Mouse (Mus musculus): Measurements from ENCODE around the gene Cacna1g. TPM values are rescaled to one million over a fixed set of nuclear protein-coding genes. Genes with fewer than 3 reads are reported as not detected.

Gene Cacna1g
- polyA plus RNA-seq, 1 experiment, result not detected

- no peak for TF ChIP-seq FLI1 (IDR thresholded peaks at IDR 0.05; ENCODE audit: low read length)
- TF ChIP-seq GATA1 (IDR thresholded peaks at IDR 0.05; ENCODE audit: borderline replicate concordance, low read length), result no peak
- Histone ChIP-seq H3K27me3 (replicated peaks) (peaks cover 91% of the 10 kb centered on the region), H3K36me3 (replicated peaks; ENCODE audit: low read length) (no peaks in the 10 kb centered on the region), H3K9me3 (no peaks in the 10 kb centered on the region), H3K4me1 (peaks cover 4% of the 10 kb centered on the region; the same call in 1 of the 2 replicates), H3K4me3 (replicated peaks) (no peak overlapping the region)
These were observed 45.7 kb downstream of the Cacna1g start for GRCm38 (mm10) chr11:94428091-94428835.

GRCm38 (mm10) chr11:94425656-94426055 lies 48.3 kb downstream of the Cacna1g start:
- Histone ChIP-seq H3K9me3 (no peaks in the 10 kb centered on the region), H3K27me3 (replicated peaks) (peaks cover 92% of the 10 kb centered on the region), H3K4me3 (replicated peaks) (no peak overlapping the region), H3K36me3 (replicated peaks; ENCODE audit: low read length) (no peaks in the 10 kb centered on the region), H3K4me1 (peaks cover 14% of the 10 kb centered on the region)
- TF ChIP-seq FLI1 (IDR thresholded peaks at IDR 0.05; ENCODE audit: low read length) (no peak), GATA1 (IDR thresholded peaks at IDR 0.05; ENCODE audit: borderline replicate concordance, low read length) (no peak)

GRCm38 (mm10) chr11:94425215-94425614 lies 48.8 kb downstream of the Cacna1g start:
- no peaks in the 10 kb centered on the region for H3K36me3 ChIP-seq (replicated peaks; ENCODE audit: low read length)
- no peaks in the 10 kb centered on the region for H3K9me3 ChIP-seq
- no peak overlapping the region for H3K4me3 ChIP-seq (replicated peaks)
- H3K4me1 ChIP-seq, result peaks cover 17% of the 10 kb centered on the region
- TF ChIP-seq GATA1 (IDR thresholded peaks at IDR 0.05; ENCODE audit: borderline replicate concordance, low read length) (no peak), FLI1 (IDR thresholded peaks at IDR 0.05; ENCODE audit: low read length) (no peak)
- peaks cover 91% of the 10 kb centered on the region for H3K27me3 ChIP-seq (replicated peaks)

- TF ChIP-seq GATA1 (IDR thresholded peaks at IDR 0.05; ENCODE audit: borderline replicate concordance, low read length), result no peak
- no peak for TF ChIP-seq FLI1 (IDR thresholded peaks at IDR 0.05; ENCODE audit: low read length)
- Histone ChIP-seq H3K4me3 (replicated peaks) (no peak overlapping the region), H3K27me3 (replicated peaks) (peaks cover 91% of the 10 kb centered on the region), H3K9me3 (no peaks in the 10 kb centered on the region), H3K36me3 (replicated peaks; ENCODE audit: low read length) (no peaks in the 10 kb centered on the region), H3K4me1 (peaks cover 19% of the 10 kb centered on the region)
These were observed 49.6 kb downstream of the Cacna1g start for GRCm38 (mm10) chr11:94424380-94424779.

GRCm38 (mm10) chr11:94423855-94424254 lies 50.1 kb downstream of the Cacna1g start:
- Histone ChIP-seq H3K9me3 (no peaks in the 10 kb centered on the region), H3K4me1 (peaks cover 14% of the 10 kb centered on the region), H3K36me3 (replicated peaks; ENCODE audit: low read length) (no peaks in the 10 kb centered on the region), H3K27me3 (replicated peaks) (peaks cover 91% of the 10 kb centered on the region), H3K4me3 (replicated peaks) (no peak overlapping the region)
- no peak for TF ChIP-seq GATA1 (IDR thresholded peaks at IDR 0.05; ENCODE audit: borderline replicate concordance, low read length)
- no peak for TF ChIP-seq FLI1 (IDR thresholded peaks at IDR 0.05; ENCODE audit: low read length)

- H3K4me1 ChIP-seq, result peaks cover 14% of the 10 kb centered on the region
- peaks cover 92% of the 10 kb centered on the region for H3K27me3 ChIP-seq (replicated peaks)
- H3K9me3 ChIP-seq, result no peaks in the 10 kb centered on the region
- no peaks in the 10 kb centered on the region for H3K36me3 ChIP-seq (replicated peaks; ENCODE audit: low read length)
- TF ChIP-seq GATA1 (IDR thresholded peaks at IDR 0.05; ENCODE audit: borderline replicate concordance, low read length) (no peak), FLI1 (IDR thresholded peaks at IDR 0.05; ENCODE audit: low read length) (no peak)
- no peak overlapping the region for H3K4me3 ChIP-seq (replicated peaks)
These were observed 53.0 kb downstream of the Cacna1g start for GRCm38 (mm10) chr11:94420991-94421390.

- H3K27me3 ChIP-seq (replicated peaks), result peaks cover 92% of the 10 kb centered on the region
- peaks cover 18% of the 10 kb centered on the region for H3K4me1 ChIP-seq
- TF ChIP-seq FLI1 (IDR thresholded peaks at IDR 0.05; ENCODE audit: low read length) (no peak), GATA1 (IDR thresholded peaks at IDR 0.05; ENCODE audit: borderline replicate concordance, low read length) (no peak)
- no peaks in the 10 kb centered on the region for H3K36me3 ChIP-seq (replicated peaks; ENCODE audit: low read length)
- H3K4me3 ChIP-seq (replicated peaks), result no peak overlapping the region
- H3K9me3 ChIP-seq, result no peaks in the 10 kb centered on the region
These were observed 53.7 kb downstream of the Cacna1g start for GRCm38 (mm10) chr11:94420325-94420724.

- no peak for TF ChIP-seq GATA1 (IDR thresholded peaks at IDR 0.05; ENCODE audit: borderline replicate concordance, low read length)
- TF ChIP-seq FLI1 (IDR thresholded peaks at IDR 0.05; ENCODE audit: low read length), result no peak
- no peak overlapping the region for H3K4me3 ChIP-seq (replicated peaks)
- H3K36me3 ChIP-seq (replicated peaks; ENCODE audit: low read length), result no peaks in the 10 kb centered on the region
- H3K4me1 ChIP-seq, result peaks cover 19% of the 10 kb centered on the region
- H3K27me3 ChIP-seq (replicated peaks), result peaks cover 95% of the 10 kb centered on the region
- H3K9me3 ChIP-seq, result no peaks in the 10 kb centered on the region
These were observed 54.8 kb downstream of the Cacna1g start for GRCm38 (mm10) chr11:94419004-94419727.

- TF ChIP-seq FLI1 (IDR thresholded peaks at IDR 0.05; ENCODE audit: low read length) (no peak), GATA1 (IDR thresholded peaks at IDR 0.05; ENCODE audit: borderline replicate concordance, low read length) (no peak)
- Histone ChIP-seq H3K9me3 (no peaks in the 10 kb centered on the region), H3K27me3 (replicated peaks) (peaks cover 98% of the 10 kb centered on the region), H3K36me3 (replicated peaks; ENCODE audit: low read length) (no peaks in the 10 kb centered on the region), H3K4me3 (replicated peaks) (no peak overlapping the region), H3K4me1 (peaks cover 18% of the 10 kb centered on the region)
These were observed 60.0 kb downstream of the Cacna1g start for GRCm38 (mm10) chr11:94414042-94414441.

GRCm38 (mm10) chr11:94413516-94413915 lies 60.5 kb downstream of the Cacna1g start:
- peaks cover 96% of the 10 kb centered on the region for H3K27me3 ChIP-seq (replicated peaks)
- H3K4me3 ChIP-seq (replicated peaks), result no peak overlapping the region
- TF ChIP-seq GATA1 (IDR thresholded peaks at IDR 0.05; ENCODE audit: borderline replicate concordance, low read length) (no peak), FLI1 (IDR thresholded peaks at IDR 0.05; ENCODE audit: low read length) (no peak)
- H3K4me1 ChIP-seq, result peaks cover 18% of the 10 kb centered on the region
- no peaks in the 10 kb centered on the region for H3K9me3 ChIP-seq
- H3K36me3 ChIP-seq (replicated peaks; ENCODE audit: low read length), result no peaks in the 10 kb centered on the region

Data from megakaryocyte, embryonic 14.5 days (primary cell).